Mouse (Mus musculus): ENCODE results near the gene Tmem91. TPM values are rescaled to one million over a fixed set of nuclear protein-coding genes. Genes with fewer than 3 reads are reported as not detected.
A peak's percentile ranks its signal among the peaks of the same experiment; 100 is the strongest.
"Not testable (repeated sequence)": the region's sequence is repeated elsewhere in the genome, so short reads cannot be mapped to it uniquely, and the experiment has no call there.

Tmem91 gene
- polyA plus RNA-seq (2012; ENCODE audit: insufficient read depth, insufficient read length, missing spikeins), result not detected in 2 replicates

DNA sequence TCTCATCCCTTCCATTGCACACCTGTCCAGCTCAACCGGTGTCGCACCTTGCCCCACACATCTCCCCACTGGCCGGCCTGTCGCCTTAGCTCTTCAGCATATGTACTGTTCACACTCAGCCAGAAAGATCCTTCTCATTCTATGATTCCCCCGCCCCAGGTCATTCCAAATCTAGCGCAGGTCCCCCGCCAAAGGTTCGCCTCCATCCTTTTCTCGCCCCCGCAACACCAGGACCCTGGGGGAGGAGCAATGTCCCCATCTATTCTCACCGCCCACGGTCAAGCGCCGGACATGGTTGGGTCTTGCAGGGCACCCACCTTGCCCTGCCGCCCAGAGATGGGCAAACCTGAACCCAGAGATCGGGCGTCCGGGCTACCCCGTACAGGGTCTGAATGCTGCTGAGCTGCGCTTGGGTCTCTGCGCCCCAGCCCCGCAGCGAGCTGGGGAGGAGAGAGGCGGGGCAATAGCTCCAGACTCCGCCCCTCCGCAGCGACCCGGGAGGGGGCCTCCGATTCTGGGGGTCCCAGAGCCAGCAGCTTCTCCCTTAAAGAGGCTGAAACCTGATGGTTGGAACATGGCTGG is at the start of gene Tmem91:
Gene Tmem91, minus strand, starts transcription at position 448 of the 582 bp plus-strand sequence.
- Histone ChIP-seq H3K4me1 (ENCODE audit: control insufficient read depth, insufficient read depth, insufficient read length, low read length) (no peaks in the 10 kb centered on the region; the same call in 1 of the 2 replicates), H3K27ac (replicated peaks; ENCODE audit: low read depth, low read length) (no peak within 1 kb of the TSS), H3K4me3 (ENCODE audit: insufficient read depth, low read depth, low read length) (no peak within 1 kb of the TSS)

DNA sequence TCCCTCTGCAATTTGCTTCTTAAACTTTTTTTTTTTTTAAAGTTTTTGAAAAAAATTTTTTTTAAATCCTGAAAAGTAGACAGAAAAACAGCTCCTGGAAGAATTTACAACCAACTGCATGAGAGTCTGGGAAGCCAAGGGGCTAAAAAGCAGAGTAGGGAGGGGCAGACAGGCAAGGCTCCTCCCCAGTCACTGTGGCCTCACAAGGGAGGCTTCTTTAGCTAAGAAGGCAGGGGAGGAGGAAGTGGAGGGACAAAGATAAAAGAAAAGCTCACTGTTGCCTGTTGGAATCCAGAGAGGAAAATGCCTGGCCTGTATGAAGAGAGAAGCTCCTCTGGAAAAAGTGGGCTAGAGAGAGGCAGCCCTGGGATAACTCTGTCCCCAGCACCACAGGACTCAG is 46.8 kb upstream of the Tmem91 start:
- not testable (repeated sequence) for H3K4me3 ChIP-seq (ENCODE audit: insufficient read depth, low read depth, low read length); H3K27ac ChIP-seq (replicated peaks; ENCODE audit: low read depth, low read length); H3K4me1 ChIP-seq (ENCODE audit: control insufficient read depth, insufficient read depth, insufficient read length, low read length)

DNA sequence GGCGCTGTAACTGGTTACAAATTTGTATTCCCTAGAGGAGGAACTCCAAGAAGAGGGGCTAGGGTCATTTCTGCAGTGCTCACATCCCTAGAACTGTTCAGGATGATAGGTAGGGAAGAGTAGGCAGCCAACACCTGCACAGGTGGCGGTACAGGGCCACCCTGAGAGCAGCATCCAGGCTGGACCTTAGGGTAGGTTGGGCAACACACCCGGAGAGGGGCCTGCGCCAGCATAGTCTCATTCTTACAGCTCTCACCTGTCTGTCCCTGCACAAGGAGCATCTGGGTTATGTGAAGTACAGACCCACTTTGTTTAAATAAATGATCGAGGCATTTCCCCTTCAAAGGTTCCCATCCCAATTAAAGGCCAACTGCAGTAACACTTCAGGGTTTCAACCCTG is 45.8 kb upstream of the Tmem91 start:
- H3K4me1 ChIP-seq (ENCODE audit: control insufficient read depth, insufficient read depth, insufficient read length, low read length), result 0 out of 2 replicates have a peak, but pooled peaks cover 3% of the 10 kb centered on the region
- no peak overlapping the region for H3K27ac ChIP-seq (replicated peaks; ENCODE audit: low read depth, low read length)
- H3K4me3 ChIP-seq (ENCODE audit: insufficient read depth, low read depth, low read length), result no peak overlapping the region

DNA sequence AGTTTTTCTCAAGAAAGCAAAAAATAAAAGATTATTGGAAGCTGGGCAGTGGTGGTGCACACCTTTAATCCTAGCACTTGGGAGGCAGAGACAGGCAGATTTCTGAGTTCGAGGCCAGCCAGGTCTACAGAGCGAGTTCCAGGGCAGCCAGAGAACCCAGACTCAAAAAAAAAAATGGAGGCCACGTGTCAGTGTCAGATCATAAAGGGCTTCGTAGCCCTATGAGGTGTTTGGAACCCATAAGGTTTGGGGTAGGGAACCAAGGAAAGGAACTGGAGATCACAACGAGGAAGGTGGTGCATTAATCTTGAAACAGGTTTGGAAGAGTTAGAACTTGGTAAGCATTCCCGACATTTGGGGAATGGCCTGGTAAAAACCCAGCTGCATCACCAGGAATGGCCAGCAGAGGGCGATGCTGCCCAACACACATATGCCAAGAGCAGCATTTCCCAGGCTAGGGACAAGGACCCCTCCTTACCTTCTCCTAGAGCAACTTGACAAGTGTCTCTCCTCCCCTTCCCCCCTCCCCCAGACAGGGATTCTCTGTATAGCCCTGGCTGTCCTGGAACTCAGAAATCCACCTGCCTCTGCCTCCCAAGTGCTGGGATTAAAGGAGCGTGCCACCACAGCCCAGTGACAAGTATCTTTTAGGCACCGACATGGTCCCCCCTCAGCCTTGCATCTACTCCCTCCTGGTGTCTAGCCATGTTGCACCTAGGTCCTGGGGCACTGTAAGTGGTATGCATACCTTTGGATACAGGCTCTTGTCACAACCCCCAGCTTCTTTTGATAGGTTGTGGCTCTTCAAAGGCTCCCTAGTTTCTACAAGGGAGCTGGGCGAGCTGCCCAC is 45.0 kb upstream of the Tmem91 start:
- H3K27ac ChIP-seq (replicated peaks; ENCODE audit: low read depth, low read length), result peak overlapping the region; percentile 48
- H3K4me3 ChIP-seq (ENCODE audit: insufficient read depth, low read depth, low read length), result no peak overlapping the region
- H3K4me1 ChIP-seq (ENCODE audit: control insufficient read depth, insufficient read depth, insufficient read length, low read length), result 0 out of 2 replicates have a peak, but pooled peaks cover 3% of the 10 kb centered on the region

- Histone ChIP-seq H3K27ac (replicated peaks; ENCODE audit: low read depth, low read length) (peak within 1 kb of the TSS; percentile 99), H3K4me3 (ENCODE audit: insufficient read depth, low read depth, low read length) (peak within 1 kb of the TSS; percentile 94), H3K4me1 (ENCODE audit: control insufficient read depth, insufficient read depth, insufficient read length, low read length) (0 out of 2 replicates have a peak, but pooled peaks cover 3% of the 10 kb centered on the region)
These were observed 43.9 kb upstream of the Tmem91 start, which contains the start of gene Ccdc97 for GRCm38 (mm10) chr7:25718788-25719417. Gene Ccdc97 (minus strand): TSS chr7:25719088.

DNA sequence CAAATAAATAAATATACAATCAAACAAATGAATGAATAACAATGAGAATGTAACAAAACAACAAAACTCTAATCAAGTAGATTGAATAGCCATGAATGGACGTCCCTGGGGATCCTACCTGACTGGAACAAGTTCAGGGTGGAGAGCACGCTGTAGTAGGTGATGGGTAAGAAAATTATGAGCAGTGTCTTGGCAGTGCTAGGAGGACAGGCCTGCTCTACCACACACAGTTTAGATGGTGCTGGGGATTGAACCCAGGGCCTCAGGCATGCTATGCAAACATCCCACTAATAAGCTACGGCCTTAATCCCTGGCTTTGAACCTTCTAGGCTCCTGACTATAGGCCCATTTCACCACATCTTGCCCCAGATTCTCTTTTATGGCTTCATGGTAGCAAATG is 42.5 kb upstream of the Tmem91 start:
- no peak overlapping the region for H3K4me3 ChIP-seq (ENCODE audit: insufficient read depth, low read depth, low read length)
- 0 out of 2 replicates have a peak, but pooled peaks cover 3% of the 10 kb centered on the region for H3K4me1 ChIP-seq (ENCODE audit: control insufficient read depth, insufficient read depth, insufficient read length, low read length)
- no peak overlapping the region for H3K27ac ChIP-seq (replicated peaks; ENCODE audit: low read depth, low read length)

DNA sequence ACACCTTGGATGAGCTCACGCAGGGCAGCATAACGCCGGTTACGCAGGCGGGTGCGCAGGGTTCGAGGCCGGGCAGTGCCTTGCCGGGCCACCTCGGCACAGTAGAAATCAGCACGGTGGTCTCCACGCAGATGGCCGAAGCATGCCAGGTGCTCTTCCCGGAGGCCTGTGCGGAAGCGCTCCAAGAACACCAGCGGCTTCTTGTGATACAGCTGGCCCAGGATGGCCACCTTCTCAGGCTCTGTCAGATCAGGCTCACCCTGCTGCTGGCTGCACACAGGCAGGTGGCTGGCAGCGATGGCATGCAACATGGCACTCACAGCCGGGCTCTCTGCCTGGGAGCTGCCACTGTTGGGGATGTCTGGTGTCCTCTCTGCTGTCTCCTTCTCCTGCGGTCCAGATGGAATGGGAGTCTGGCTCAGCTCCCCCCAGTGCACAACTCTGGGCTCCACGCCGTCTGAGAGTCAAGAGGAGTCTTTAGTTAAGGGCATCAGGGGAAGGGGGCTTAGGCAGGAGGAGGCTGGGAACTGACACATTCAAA is 40.8 kb upstream of the Tmem91 start:
- H3K4me3 ChIP-seq (ENCODE audit: insufficient read depth, low read depth, low read length), result no peak overlapping the region

DNA sequence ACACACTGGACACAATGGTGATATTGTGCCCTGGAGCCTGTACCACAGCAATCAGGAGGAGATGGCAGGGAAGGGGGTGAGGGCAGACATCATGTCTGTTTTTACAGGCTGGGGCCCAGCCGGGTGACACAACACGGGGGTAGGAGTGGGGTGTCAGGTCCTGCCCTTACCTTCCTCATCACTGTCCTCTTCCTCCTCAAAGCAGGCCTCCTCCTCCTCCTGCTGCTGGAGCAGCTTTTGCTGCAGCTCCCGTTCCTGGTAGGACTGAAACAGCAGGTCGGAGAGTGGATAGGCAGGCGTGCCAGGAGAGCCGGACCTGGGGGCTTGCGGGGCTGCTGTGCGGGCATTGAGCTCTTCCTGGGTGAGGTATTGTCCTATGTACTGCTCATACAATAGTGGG is 39.6 kb upstream of the Tmem91 start:
- Histone ChIP-seq H3K4me3 (ENCODE audit: insufficient read depth, low read depth, low read length) (no peak overlapping the region), H3K27ac (replicated peaks; ENCODE audit: low read depth, low read length) (no peak overlapping the region), H3K4me1 (ENCODE audit: control insufficient read depth, insufficient read depth, insufficient read length, low read length) (peaks cover 16% of the 10 kb centered on the region)

More for the DNA sequence above, 40.8 kb upstream of the Tmem91 start:
- H3K4me1 ChIP-seq (ENCODE audit: control insufficient read depth, insufficient read depth, insufficient read length, low read length), result peaks cover 12% of the 10 kb centered on the region
- H3K27ac ChIP-seq (replicated peaks; ENCODE audit: low read depth, low read length), result no peak overlapping the region

DNA sequence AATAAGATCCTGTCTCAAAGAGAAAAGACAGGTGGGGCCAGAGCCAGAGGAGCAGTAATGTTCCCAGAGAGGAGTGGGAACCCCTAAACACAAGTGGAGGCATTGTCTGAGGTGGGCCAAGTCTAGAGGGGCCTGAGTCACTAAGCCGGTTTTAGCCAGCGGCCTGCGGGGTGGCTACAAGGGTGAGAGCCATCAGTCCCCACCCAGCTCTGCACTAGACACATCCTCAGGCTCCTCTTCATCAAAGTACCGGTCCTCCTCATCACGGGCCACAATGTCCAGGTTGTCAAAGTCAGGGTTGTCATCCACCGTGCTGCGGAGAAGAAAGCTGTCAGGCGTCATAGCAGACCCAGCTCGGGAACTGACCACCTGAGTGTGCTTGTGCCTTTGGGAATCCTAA is 37.8 kb upstream of the Tmem91 start:
- Histone ChIP-seq H3K27ac (replicated peaks; ENCODE audit: low read depth, low read length) (no peak overlapping the region), H3K4me3 (ENCODE audit: insufficient read depth, low read depth, low read length) (no peak overlapping the region), H3K4me1 (ENCODE audit: control insufficient read depth, insufficient read depth, insufficient read length, low read length) (peaks cover 17% of the 10 kb centered on the region)

GRCm38 (mm10) chr7:25711731-25712197 is 36.8 kb upstream of the Tmem91 start:
- peak overlapping the region; percentile 33 for H3K27ac ChIP-seq (replicated peaks; ENCODE audit: low read depth, low read length)
- no peak overlapping the region for H3K4me3 ChIP-seq (ENCODE audit: insufficient read depth, low read depth, low read length)
- peaks cover 25% of the 10 kb centered on the region for H3K4me1 ChIP-seq (ENCODE audit: control insufficient read depth, insufficient read depth, insufficient read length, low read length)

- H3K4me3 ChIP-seq (ENCODE audit: insufficient read depth, low read depth, low read length), result no peak overlapping the region
- peaks cover 30% of the 10 kb centered on the region for H3K4me1 ChIP-seq (ENCODE audit: control insufficient read depth, insufficient read depth, insufficient read length, low read length)
- peak overlapping the region; percentile 33; the same call in 1 of the 2 replicates for H3K27ac ChIP-seq (replicated peaks; ENCODE audit: low read depth, low read length)
These were observed 36.2 kb upstream of the Tmem91 start for GRCm38 (mm10) chr7:25711165-25711564.

GRCm38 (mm10) chr7:25710519-25711130 is 35.7 kb upstream of the Tmem91 start:
- H3K4me1 ChIP-seq (ENCODE audit: control insufficient read depth, insufficient read depth, insufficient read length, low read length), result peaks cover 35% of the 10 kb centered on the region
- no peak overlapping the region for H3K27ac ChIP-seq (replicated peaks; ENCODE audit: low read depth, low read length)
- H3K4me3 ChIP-seq (ENCODE audit: insufficient read depth, low read depth, low read length), result no peak overlapping the region

DNA sequence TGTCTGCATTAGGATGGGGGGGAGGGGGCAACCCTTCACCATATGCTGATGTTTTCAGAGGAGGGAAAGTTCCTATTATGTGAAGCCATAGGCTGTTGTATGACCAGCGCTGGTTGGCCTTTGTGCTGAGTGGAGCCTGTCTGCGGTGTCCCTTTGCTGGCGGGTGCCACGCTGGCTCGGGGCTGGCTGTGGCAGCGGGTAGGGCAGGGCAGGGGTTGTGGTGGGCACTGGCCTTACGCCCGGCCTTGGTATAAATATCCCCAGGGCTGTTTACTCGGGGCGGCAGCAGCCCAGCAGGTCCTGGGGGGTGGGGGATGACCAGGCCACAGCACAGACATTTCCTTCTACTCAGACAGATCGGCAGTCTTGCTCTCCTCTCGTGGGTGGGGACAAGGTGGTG is 35.0 kb upstream of the Tmem91 start:
- peaks cover 42% of the 10 kb centered on the region for H3K4me1 ChIP-seq (ENCODE audit: control insufficient read depth, insufficient read depth, insufficient read length, low read length)
- H3K4me3 ChIP-seq (ENCODE audit: insufficient read depth, low read depth, low read length), result no peak overlapping the region
- no peak overlapping the region for H3K27ac ChIP-seq (replicated peaks; ENCODE audit: low read depth, low read length)

GRCm38 (mm10) chr7:25707581-25708292 is 32.8 kb upstream of the Tmem91 start:
- Histone ChIP-seq H3K4me1 (ENCODE audit: control insufficient read depth, insufficient read depth, insufficient read length, low read length) (peaks cover 51% of the 10 kb centered on the region), H3K27ac (replicated peaks; ENCODE audit: low read depth, low read length) (peak overlapping the region; percentile 97), H3K4me3 (ENCODE audit: insufficient read depth, low read depth, low read length) (peak overlapping the region; percentile 49)

Data from brown adipose tissue, adult 24 weeks (tissue).